Comparison of ENCODE assay signal across 8 mouse cellular contexts in the genomic region with DNA sequence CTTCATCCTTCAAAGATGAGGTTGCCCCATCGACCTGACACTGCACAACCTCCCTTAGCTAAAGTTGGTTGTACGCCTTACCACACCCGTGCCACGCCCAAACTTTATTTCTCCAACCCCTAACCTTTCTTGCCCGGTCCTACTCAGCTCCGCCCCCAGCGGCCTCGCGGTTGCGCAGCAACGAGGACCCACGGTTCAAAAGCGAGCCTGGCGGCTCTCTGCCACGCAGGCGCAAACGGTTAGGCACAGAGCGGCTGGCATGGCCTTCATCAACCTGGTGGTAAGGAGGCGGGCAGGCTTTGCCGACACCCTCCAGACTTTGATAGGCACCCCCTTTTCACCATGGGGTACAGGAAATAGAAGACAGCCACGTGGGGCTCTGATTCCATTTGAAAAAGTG. TPM values are rescaled to one million over a fixed set of nuclear protein-coding genes. Genes with fewer than 3 reads are reported as not detected.
DNase-seq lines count a peak whose midpoint lies in the region; ATAC-seq lines count a peak whose summit lies in the region.

A gene (plus strand): TSS at position 209 of the 400 bp plus-strand sequence.

- 29% methylated on average over 21 of the region's 21 CpGs for WGBS in hindbrain, embryonic 10.5 days

- no peaks in the 10 kb centered on the region for H3K36me3 ChIP-seq in hindbrain, embryonic 10.5 days

- H3K4me3 ChIP-seq in hindbrain, embryonic 10.5 days = peak within 1 kb of the TSS; percentile 23

- H3K9me3 ChIP-seq in hindbrain, embryonic 10.5 days = no peaks in the 10 kb centered on the region

- peak; percentile 24 for DNase-seq in urinary bladder, postnatal 14 days (ENCODE audit: low spot score)
- no peak for DNase-seq in urinary bladder, adult 18-20 months (ENCODE audit: low spot score in 2 of 2)
- peak; percentile 63 for DNase-seq in embryo, embryonic 10 days (ENCODE audit: low spot score)
- peak; percentile 62 for DNase-seq in hindbrain, embryonic 10.5 days (ENCODE audit: low spot score)
- peak; percentile 55 to 67 for DNase-seq in layer of hippocampus, postnatal 10 days (ENCODE audit: low spot score in 2 of 2)
- peak; percentile 48 for DNase-seq in right cerebral cortex, postnatal 14 days
- no peak for DNase-seq in urinary bladder, adult 2 months (ENCODE audit: low spot score)

- H3K4me1 ChIP-seq in hindbrain, embryonic 10.5 days (replicated peaks) = peaks cover 5% of the 10 kb centered on the region; the same call in 1 of the 2 replicates

- ATAC-seq in megakaryocyte, adult 5-6 weeks (ENCODE audit: poor library complexity, severe bottlenecking) = peak; percentile 56

- H3K27ac ChIP-seq in hindbrain, embryonic 10.5 days = peak within 1 kb of the TSS; percentile 47

- H3K27me3 ChIP-seq in hindbrain, embryonic 10.5 days (ENCODE audit: insufficient read depth, poor library complexity, severe bottlenecking) = no peaks in the 10 kb centered on the region

RNA-seq across cellular contexts. Expression of the gene that starts here (rescaled TPM):
- 0.10 and 0.43 TPM in 2 replicates for polyA plus RNA-seq in hindbrain, embryonic 10.5 days (2016; fragmentation: Nextera tagmentation; extraction: Ambion mirVana)
- under 1 TPM in 1 of 2 experiments, not detected in 1; 0.75 TPM for total RNA-seq in layer of hippocampus, postnatal 10 days (2021)
- total RNA-seq in megakaryocyte, adult 5-6 weeks (2015) = not detected in 2 replicates
- not detected in 2 replicates for total RNA-seq in megakaryocyte, adult 5-6 weeks (2017)
- polyA plus RNA-seq in urinary bladder, adult 2 months (2012; rRNA removed) = not detected in 2 replicates

Comparison
In these comparisons a context has a peak if more than half of its experiments do, and no peak if none do; other contexts are left out.
1. DNase-seq: peak in urinary bladder, postnatal 14 days (single experiment), embryo, embryonic 10 days (single experiment) and right cerebral cortex, postnatal 14 days (single experiment); none in urinary bladder, adult 18-20 months (0 of 2) and urinary bladder, adult 2 months (single experiment).
2. Peak in DNase-seq, H3K4me3 ChIP-seq and H3K27ac ChIP-seq in hindbrain, embryonic 10.5 days; RNA of the gene not detected or under 1 TPM.
3. Peak in DNase-seq in layer of hippocampus, postnatal 10 days; RNA of the gene not detected or under 1 TPM.
4. Peak in ATAC-seq in megakaryocyte, adult 5-6 weeks; RNA of the gene not detected or under 1 TPM.